Mouse (Mus musculus) hindbrain, embryonic 12.5 days (tissue): Measurements from ENCODE around the gene Rtn4rl2. TPM values are rescaled to one million over a fixed set of nuclear protein-coding genes. Genes with fewer than 3 reads are reported as not detected.
A peak's percentile ranks its signal among the peaks of the same experiment; 100 is the strongest.

Experiments
- ATAC-seq: fragments of 200-750 bp; cut with Nextera tagmentation; 2 replicates; pipeline ENCODE4 v1.8.0; 2017; ENCODE audit warnings: moderate TSS enrichment; ENCODE audit not compliant: low FRiP score
- H3K27ac ChIP-seq: fragments of 300-500 bp; sonication (generic); 2 replicates; pipeline ENCODE4 v1.5.1; 2016; ENCODE audit warnings: mild to moderate bottlenecking
- H3K27me3 ChIP-seq: fragments of 300-500 bp; sonication (generic); 2 replicates; pipeline ENCODE4 v1.6.1; 2016; ENCODE audit warnings: mild to moderate bottlenecking
- H3K36me3 ChIP-seq: fragments of 300-500 bp; sonication (generic); 2 replicates; pipeline ENCODE4 v1.6.1; 2016; ENCODE audit warnings: mild to moderate bottlenecking
- H3K4me1 ChIP-seq: fragments of 300-500 bp; sonication (generic); 2 replicates; pipeline ENCODE4 v1.6.1; 2016
- H3K4me2 ChIP-seq: fragments of 300-500 bp; sonication (generic); replicated peaks from 2 replicates; pipeline ENCODE4 v1.6.1; 2016; ENCODE audit warnings: mild to moderate bottlenecking
- H3K4me3 ChIP-seq: fragments of 300-500 bp; sonication (generic); 2 replicates; pipeline ENCODE4 v1.5.1; 2016; ENCODE audit warnings: mild to moderate bottlenecking
- H3K9ac ChIP-seq: fragments of 300-500 bp; sonication (generic); 2 replicates; pipeline ENCODE4 v1.6.1; 2016; ENCODE audit warnings: mild to moderate bottlenecking, moderate library complexity
- H3K9me3 ChIP-seq: fragments of 300-500 bp; sonication (generic); replicated peaks from 2 replicates; pipeline ENCODE4 v1.6.1; 2016; ENCODE audit warnings: mild to moderate bottlenecking
- WGBS: fragments of 180-500 bp; shearing (Covaris S2); methylation state at CpG from one replicate; pipeline ENCODE4 v1.1.7; 2016; 5-methylcytosine and 5-hydroxymethylcytosine counted together
- polyA plus RNA-seq: library from polyadenylated mRNA; unstranded; fragments of >200 nt; fragmentation: Nextera tagmentation; extraction: Ambion mirVana; gene quantifications from 2 replicates; pipeline ENCODE4 v1.2.1, GENCODE M21; 2016

Rtn4rl2 gene
- polyA plus RNA-seq, 1 experiment from 2014 or later = 5.2 TPM

GRCm38 (mm10) chr2:84895495-84896198 lies 9.1 kb upstream of the Rtn4rl2 start:
- no peak for ATAC-seq
- WGBS = 67% methylated on average over 4 of the region's 4 CpGs
- Histone ChIP-seq H3K27me3 (peaks cover 9% of the 10 kb centered on the region), H3K9me3 (no peaks in the 10 kb centered on the region), H3K36me3 (no peaks in the 10 kb centered on the region), H3K27ac (no peak overlapping the region), H3K4me3 (no peak overlapping the region), H3K9ac (no peak overlapping the region), H3K4me2 (no peak overlapping the region), H3K4me1 (no peaks in the 10 kb centered on the region)

- Histone ChIP-seq H3K27ac (no peak overlapping the region), H3K4me3 (no peak overlapping the region), H3K4me1 (peaks cover 7% of the 10 kb centered on the region; the same call in 1 of the 2 replicates), H3K36me3 (no peaks in the 10 kb centered on the region), H3K9me3 (no peaks in the 10 kb centered on the region), H3K27me3 (peaks cover 26% of the 10 kb centered on the region), H3K4me2 (no peak overlapping the region), H3K9ac (no peak overlapping the region)
- 60% methylated on average over 6 of the region's 6 CpGs for WGBS
- ATAC-seq = no peak
Measured at GRCm38 (mm10) chr2:84893359-84893758, 6.8 kb upstream of the Rtn4rl2 start.

GRCm38 (mm10) chr2:84890045-84890340 lies 3.5 kb upstream of the Rtn4rl2 start:
- Histone ChIP-seq H3K4me1 (peaks cover 27% of the 10 kb centered on the region), H3K4me3 (no peak overlapping the region), H3K9ac (no peak overlapping the region), H3K36me3 (no peaks in the 10 kb centered on the region), H3K9me3 (no peaks in the 10 kb centered on the region), H3K4me2 (no peak overlapping the region), H3K27ac (no peak overlapping the region), H3K27me3 (peaks cover 59% of the 10 kb centered on the region)
- WGBS = under 1% methylated on average over 5 of the region's 5 CpGs
- no peak for ATAC-seq

GRCm38 (mm10) chr2:84889316-84890044 lies 3.0 kb upstream of the Rtn4rl2 start:
- no peak overlapping the region for H3K9ac ChIP-seq
- no peak for ATAC-seq

GRCm38 (mm10) chr2:84888657-84889315 lies 2.3 kb upstream of the Rtn4rl2 start:
- Histone ChIP-seq H3K4me2 (peak overlapping the region; percentile 81), H3K9me3 (no peaks in the 10 kb centered on the region), H3K27me3 (peaks cover 71% of the 10 kb centered on the region), H3K27ac (no peak overlapping the region), H3K4me1 (peaks cover 29% of the 10 kb centered on the region), H3K4me3 (peak overlapping the region; percentile 23), H3K36me3 (no peaks in the 10 kb centered on the region), H3K9ac (no peak overlapping the region)
- ATAC-seq = no peak
- WGBS = 2% methylated on average over 27 of the region's 28 CpGs

More at GRCm38 (mm10) chr2:84889316-84890044, 3.0 kb upstream of the Rtn4rl2 start:
- no peaks in the 10 kb centered on the region for H3K9me3 ChIP-seq
- H3K4me2 ChIP-seq = peak overlapping the region; percentile 81
- H3K4me1 ChIP-seq = peaks cover 27% of the 10 kb centered on the region
- peak overlapping the region; percentile 23 for H3K4me3 ChIP-seq
- WGBS = 11% methylated on average over 14 of the region's 14 CpGs
- H3K27me3 ChIP-seq = peaks cover 64% of the 10 kb centered on the region
- H3K36me3 ChIP-seq = no peaks in the 10 kb centered on the region
- H3K27ac ChIP-seq = no peak overlapping the region

GRCm38 (mm10) chr2:84887411-84888271 lies 1.1 kb upstream of the Rtn4rl2 start:
- H3K27ac ChIP-seq = no peak overlapping the region

GRCm38 (mm10) chr2:84886821-84887281 lies 341 bp upstream of the Rtn4rl2 start:
- Histone ChIP-seq H3K36me3 (no peaks in the 10 kb centered on the region), H3K4me2 (peak overlapping the region; percentile 81), H3K4me3 (peak overlapping the region; percentile 64), H3K9me3 (no peaks in the 10 kb centered on the region), H3K4me1 (peaks cover 42% of the 10 kb centered on the region), H3K27me3 (peaks cover 88% of the 10 kb centered on the region), H3K27ac (no peak overlapping the region), H3K9ac (peak overlapping the region; percentile 69)
- 0% methylated on average over 39 of the region's 39 CpGs for WGBS
- ATAC-seq = peak; percentile 60

More at GRCm38 (mm10) chr2:84887411-84888271, 1.1 kb upstream of the Rtn4rl2 start:
- Histone ChIP-seq H3K4me1 (peaks cover 40% of the 10 kb centered on the region), H3K4me2 (peak overlapping the region; percentile 81), H3K27me3 (peaks cover 83% of the 10 kb centered on the region), H3K9ac (peak overlapping the region; percentile 69; the same call in 1 of the 2 replicates), H3K9me3 (no peaks in the 10 kb centered on the region), H3K36me3 (no peaks in the 10 kb centered on the region), H3K4me3 (peak overlapping the region; percentile 64)
- peak; percentile 9 for ATAC-seq
- WGBS = under 1% methylated on average over 58 of the region's 58 CpGs

GRCm38 (mm10) chr2:84885084-84886055 lies 1.1 kb downstream of the Rtn4rl2 start:
- H3K4me3 ChIP-seq = peak overlapping the region; percentile 64
- peak overlapping the region; percentile 69 for H3K9ac ChIP-seq
- ATAC-seq = no peak

GRCm38 (mm10) chr2:84884611-84885010 lies 1.9 kb downstream of the Rtn4rl2 start:
- 0 out of 2 replicates have a peak overlapping the region, but pooled peaks have one; percentile 64 for H3K4me3 ChIP-seq

More at GRCm38 (mm10) chr2:84885084-84886055, 1.1 kb downstream of the Rtn4rl2 start:
- Histone ChIP-seq H3K4me1 (peaks cover 42% of the 10 kb centered on the region), H3K27ac (no peak overlapping the region), H3K4me2 (peak overlapping the region; percentile 81), H3K27me3 (peaks cover 92% of the 10 kb centered on the region), H3K36me3 (no peaks in the 10 kb centered on the region), H3K9me3 (no peaks in the 10 kb centered on the region)
- WGBS = 6% methylated on average over 20 of the region's 23 CpGs

GRCm38 (mm10) chr2:84883942-84884341 lies 2.6 kb downstream of the Rtn4rl2 start:
- Histone ChIP-seq H3K4me2 (peak overlapping the region; percentile 48; the same call in 1 of the 2 replicates), H3K9ac (no peak overlapping the region), H3K4me3 (peak overlapping the region; percentile 14)

More at GRCm38 (mm10) chr2:84884611-84885010, 1.9 kb downstream of the Rtn4rl2 start:
- 46% methylated on average over 4 of the region's 4 CpGs for WGBS
- Histone ChIP-seq H3K36me3 (no peaks in the 10 kb centered on the region), H3K4me2 (peak overlapping the region; percentile 81; the same call in 1 of the 2 replicates), H3K4me1 (peaks cover 42% of the 10 kb centered on the region), H3K27me3 (peaks cover 92% of the 10 kb centered on the region), H3K27ac (no peak overlapping the region), H3K9ac (no peak overlapping the region), H3K9me3 (no peaks in the 10 kb centered on the region)
- ATAC-seq = no peak

More at GRCm38 (mm10) chr2:84883942-84884341, 2.6 kb downstream of the Rtn4rl2 start:
- WGBS = 57% methylated on average over 4 of the region's 4 CpGs
- 0 out of 2 replicates have a peak overlapping the region, but pooled peaks have one; percentile 46 for H3K27ac ChIP-seq
- ATAC-seq = no peak
- no peaks in the 10 kb centered on the region for H3K9me3 ChIP-seq
- peaks cover 36% of the 10 kb centered on the region for H3K4me1 ChIP-seq
- peaks cover 86% of the 10 kb centered on the region for H3K27me3 ChIP-seq
- H3K36me3 ChIP-seq = no peaks in the 10 kb centered on the region
